Mouse (Mus musculus) CH12.LX (cell line): ENCODE data around the gene Myod1. TPM values are rescaled to one million over a fixed set of nuclear protein-coding genes. Genes with fewer than 3 reads are reported as not detected.

ENCODE experiments used
- DNase-seq: peaks from one replicate; pipeline ENCODE4 v3.0.0-alpha.2; 2013; ENCODE audit errors: extremely low read depth
- H3K27ac ChIP-seq: 2 replicates; pipeline ENCODE4 v1.5.1; 2012; ENCODE audit warnings: low read depth, mild to moderate bottlenecking, control low read depth, moderate library complexity; ENCODE audit not compliant: insufficient read depth
- H3K27me3 ChIP-seq: replicated peaks from 2 replicates; pipeline ENCODE3; 2012; ENCODE audit warnings: inconsistent platforms
- H3K36me3 ChIP-seq, 2 experiments: replicated peaks in 1 of 2; 2 replicates each; pipeline versions ENCODE3 to v1.6.1; 2012; ENCODE audit warnings: inconsistent platforms in 1 of 2, low read length in 1 of 2, mild to moderate bottlenecking in 1 of 2, mixed read lengths in 1 of 2, moderate library complexity in 1 of 2; ENCODE audit not compliant: control insufficient read depth in 1 of 2, insufficient read depth in 1 of 2
- H3K4me1 ChIP-seq, 2 experiments: 2 replicates each; pipeline ENCODE4 v1.6.1; 2012; ENCODE audit warnings: inconsistent platforms in 1 of 2, moderate library complexity in 1 of 2; ENCODE audit not compliant: insufficient read depth in 2 of 2, control insufficient read depth in 1 of 2
- H3K4me2 ChIP-seq: 2 replicates; pipeline ENCODE4 v1.6.1; 2012; ENCODE audit warnings: low read depth, mild to moderate bottlenecking, control low read depth; ENCODE audit not compliant: poor library complexity, insufficient read depth, severe bottlenecking
- H3K4me3 ChIP-seq, 3 experiments: fragments of 150-350 bp in 1 of 3; sonication (generic) in 1 of 3; replicated peaks in 1 of 3; 2 replicates each; pipeline versions ENCODE3 to v1.5.1; 2011 to 2012; ENCODE audit warnings: low read depth in 2 of 3, low read length in 2 of 3, mild to moderate bottlenecking in 2 of 3, moderate library complexity in 2 of 3, control low read depth in 1 of 3, improper control_type of control experiment in 1 of 3, inconsistent platforms in 1 of 3, mixed read lengths in 1 of 3; ENCODE audit not compliant: poor library complexity in 1 of 3
- H3K79me2 ChIP-seq: replicated peaks from 2 replicates; pipeline ENCODE4 v1.6.1; 2012; ENCODE audit warnings: mild to moderate bottlenecking, moderate library complexity; ENCODE audit not compliant: control insufficient read depth, poor library complexity, insufficient read depth, severe bottlenecking; ENCODE audit errors: extremely low read depth
- H3K9ac ChIP-seq: 2 replicates; pipeline ENCODE4 v1.6.1; 2012; ENCODE audit warnings: low read depth, mild to moderate bottlenecking, control low read depth, moderate library complexity; ENCODE audit not compliant: insufficient read depth
- H3K9me3 ChIP-seq: replicated peaks from 2 replicates; pipeline ENCODE3; 2012; ENCODE audit warnings: low read length, inconsistent platforms, mixed read lengths
- BHLHE40 ChIP-seq: IDR thresholded peaks from 2 replicates; pipeline ENCODE4 v1.6.1; 2011; ENCODE audit warnings: mild to moderate bottlenecking, low read depth, low read length, improper control_type of control experiment
- ETS1 ChIP-seq: conservative IDR thresholded peaks from 2 replicates; pipeline ENCODE4 v1.6.1; 2012; ENCODE audit warnings: low read depth, mild to moderate bottlenecking, inconsistent platforms, low read length, improper control_type of control experiment, moderate library complexity
- GABPA ChIP-seq: IDR thresholded peaks from 2 replicates; pipeline ENCODE4 v1.6.1; 2012; ENCODE audit warnings: low read depth, low read length, improper control_type of control experiment, inconsistent platforms; ENCODE audit not compliant: insufficient replicate concordance
- JUND ChIP-seq: conservative IDR thresholded peaks from 2 replicates; pipeline ENCODE4 v1.6.1; 2011; ENCODE audit warnings: low read depth, low read length, improper control_type of control experiment
- MAFK ChIP-seq: IDR thresholded peaks from 2 replicates; pipeline ENCODE4 v1.6.1; 2011; ENCODE audit warnings: low read length, improper control_type of control experiment; ENCODE audit not compliant: insufficient replicate concordance
- MXI1 ChIP-seq: IDR thresholded peaks from 2 replicates; pipeline ENCODE4 v1.6.1; 2011; ENCODE audit warnings: mild to moderate bottlenecking, low read depth, low read length, improper control_type of control experiment
- MYC ChIP-seq: IDR thresholded peaks from 2 replicates; pipeline ENCODE4 v1.6.1; 2011; ENCODE audit warnings: low read depth, mild to moderate bottlenecking, improper control_type of control experiment, low read length
- NRF1 ChIP-seq: IDR thresholded peaks from 2 replicates; pipeline ENCODE4 v1.6.1; 2014; ENCODE audit warnings: low read depth, mild to moderate bottlenecking, inconsistent platforms, low read length, improper control_type of control experiment, moderate library complexity
- PAX5 ChIP-seq: IDR thresholded peaks from 2 replicates; pipeline ENCODE4 v1.6.1; 2012; ENCODE audit warnings: low read length, inconsistent platforms, mixed read lengths
- RAD21 ChIP-seq: IDR thresholded peaks from 2 replicates; pipeline ENCODE4 v1.6.1; 2011; ENCODE audit warnings: low read depth, mild to moderate bottlenecking, low read length, improper control_type of control experiment, moderate library complexity
- RCOR1 ChIP-seq: conservative IDR thresholded peaks from 2 replicates; pipeline ENCODE4 v1.6.1; 2012; ENCODE audit warnings: low read depth, mild to moderate bottlenecking, inconsistent platforms, low read length, improper control_type of control experiment
- SMC3 ChIP-seq: IDR thresholded peaks from 2 replicates; pipeline ENCODE4 v1.6.1; 2011; ENCODE audit warnings: low read depth, low read length, improper control_type of control experiment
- TBP ChIP-seq: conservative IDR thresholded peaks from 2 replicates; pipeline ENCODE4 v1.6.1; 2011; ENCODE audit warnings: low read depth, low read length, improper control_type of control experiment
- TCF12 ChIP-seq: IDR thresholded peaks from 2 replicates; pipeline ENCODE4 v1.6.1; 2014; ENCODE audit warnings: low read depth, mild to moderate bottlenecking, inconsistent platforms, low read length, improper control_type of control experiment
- UBTF ChIP-seq: IDR thresholded peaks from 2 replicates; pipeline ENCODE4 v1.6.1; 2012; ENCODE audit warnings: low read depth, mild to moderate bottlenecking, inconsistent platforms, low read length, improper control_type of control experiment, moderate library complexity
- USF1 ChIP-seq: IDR thresholded peaks from 2 replicates; pipeline ENCODE4 v1.6.1; 2014; ENCODE audit warnings: low read depth, mild to moderate bottlenecking, inconsistent platforms, low read length, improper control_type of control experiment
- USF2 ChIP-seq: conservative IDR thresholded peaks from 2 replicates; pipeline ENCODE4 v1.6.1; 2011; ENCODE audit warnings: low read depth, low read length, improper control_type of control experiment
- ZC3H11A ChIP-seq: IDR thresholded peaks from 2 replicates; pipeline ENCODE4 v1.6.1; 2012; ENCODE audit warnings: low read depth, mild to moderate bottlenecking, inconsistent platforms, low read length, improper control_type of control experiment
- ZNF384 ChIP-seq: IDR thresholded peaks from 2 replicates; pipeline ENCODE4 v1.6.1; 2012; ENCODE audit warnings: low read depth, low read length, improper control_type of control experiment, inconsistent platforms
- dilution Hi-C: fragments of 300-500 bp; cut with MboI; formaldehyde crosslinking; loops from 2 replicates; pipeline ENCODE4 v1.14.3; 2020; ENCODE audit warnings: low sequenced_read_pairs; ENCODE audit not compliant: extremely low pct_unique_long_range_greater_than_20kb, extremely low pct_ligation_motif_present
- in situ Hi-C: fragments of 300-500 bp; cut with MboI; formaldehyde crosslinking; loops from 3 replicates; pipeline ENCODE4 v1.14.3; 2019; ENCODE audit warnings: low sequenced_read_pairs, low pct_ligation_motif_present, low pct_unique_long_range_greater_than_20kb, mixed read lengths
- polyA plus RNA-seq: library from polyadenylated mRNA; unstranded; fragments of >175 nt; gene quantifications from 2 replicates; pipeline ENCODE4 v1.2.1, GENCODE M21; 2012; ENCODE audit warnings: low read depth; ENCODE audit not compliant: insufficient read length
- total RNA-seq, 2 experiments: library from RNA; depleted of rRNA; stranded (reverse); fragments of 300-350 nt in 1 of 2; fragments of >200 nt in 1 of 2; gene quantifications; 2 replicates each; pipeline ENCODE4 v1.2.3; 2012 to 2014

The Myod1 gene
- total and polyA plus RNA-seq, 3 experiments, result not detected

- peaks cover 0 to 5% of the 10 kb centered on the region in 2 experiments for H3K36me3 ChIP-seq
- H3K27me3 ChIP-seq, result no peaks in the 10 kb centered on the region
- DNase-seq, result no peak
- no peaks in the 10 kb centered on the region for H3K79me2 ChIP-seq
- no peak overlapping the region for H3K4me2 ChIP-seq
- dilution Hi-C loops, result no loop called here
- no peak overlapping the region for H3K9ac ChIP-seq
- peaks cover 10 to 51% of the 10 kb centered on the region in 2 experiments for H3K4me1 ChIP-seq
- TF ChIP-seq UBTF, result no peak
- TF ChIP-seq ETS1, result no peak
- TF ChIP-seq SMC3, result no peak
- no peak for TF ChIP-seq TBP
- TF ChIP-seq ZC3H11A, result no peak
- no peak for TF ChIP-seq MXI1
- no peak for TF ChIP-seq PAX5
- in situ Hi-C loops, result no loop called here
- peaks cover 23% of the 10 kb centered on the region for H3K9me3 ChIP-seq
- H3K27ac ChIP-seq, result no peak overlapping the region
- no peak overlapping the region for H3K4me3 ChIP-seq
These were observed 21.6 kb downstream of the Myod1 start for GRCm38 (mm10) chr7:46397732-46398333.

GRCm38 (mm10) chr7:46398612-46399011 lies 22.3 kb downstream of the Myod1 start:
- no peak for DNase-seq
- H3K4me1 ChIP-seq, result peaks cover 10 to 51% of the 10 kb centered on the region in 2 experiments
- in situ Hi-C loops, result no loop called here
- H3K27ac ChIP-seq, result no peak overlapping the region
- H3K4me3 ChIP-seq, result no peak overlapping the region
- peaks cover 0 to 5% of the 10 kb centered on the region in 2 experiments for H3K36me3 ChIP-seq
- H3K9me3 ChIP-seq, result peaks cover 23% of the 10 kb centered on the region
- H3K9ac ChIP-seq, result no peak overlapping the region
- H3K4me2 ChIP-seq, result no peak overlapping the region
- dilution Hi-C loops, result no loop called here
- no peaks in the 10 kb centered on the region for H3K79me2 ChIP-seq
- no peaks in the 10 kb centered on the region for H3K27me3 ChIP-seq
- TF ChIP-seq MYC (no peak), RCOR1 (no peak), MXI1 (no peak)

- dilution Hi-C loops (no loop called here), in situ Hi-C loops (loop anchor here (10.0 kb wide), 1 partner anchor 145 kb away; no protein-coding TSS in a partner anchor)
- no peaks in the 10 kb centered on the region for H3K27me3 ChIP-seq
- no peak overlapping the region for H3K9ac ChIP-seq
- TF ChIP-seq USF1 (no peak), RAD21 (no peak), ETS1 (no peak), USF2 (no peak), NRF1 (no peak), JUND (no peak), MAFK (no peak), TCF12 (no peak), ZNF384 (no peak), BHLHE40 (no peak), RCOR1 (no peak), GABPA (no peak)
- H3K27ac ChIP-seq, result no peak overlapping the region
- H3K9me3 ChIP-seq, result peaks cover 23% of the 10 kb centered on the region
- H3K79me2 ChIP-seq, result no peaks in the 10 kb centered on the region
- no peak for DNase-seq
- H3K4me1 ChIP-seq, result peaks cover 10 to 48% of the 10 kb centered on the region in 2 experiments
- no peak overlapping the region for H3K4me3 ChIP-seq
- peaks cover 0 to 5% of the 10 kb centered on the region in 2 experiments for H3K36me3 ChIP-seq
- H3K4me2 ChIP-seq, result no peak overlapping the region
These were observed 23.4 kb downstream of the Myod1 start for GRCm38 (mm10) chr7:46399676-46400075.
